Comparison of ENCODE assay signal across 9 mouse cellular contexts in the genomic region with DNA sequence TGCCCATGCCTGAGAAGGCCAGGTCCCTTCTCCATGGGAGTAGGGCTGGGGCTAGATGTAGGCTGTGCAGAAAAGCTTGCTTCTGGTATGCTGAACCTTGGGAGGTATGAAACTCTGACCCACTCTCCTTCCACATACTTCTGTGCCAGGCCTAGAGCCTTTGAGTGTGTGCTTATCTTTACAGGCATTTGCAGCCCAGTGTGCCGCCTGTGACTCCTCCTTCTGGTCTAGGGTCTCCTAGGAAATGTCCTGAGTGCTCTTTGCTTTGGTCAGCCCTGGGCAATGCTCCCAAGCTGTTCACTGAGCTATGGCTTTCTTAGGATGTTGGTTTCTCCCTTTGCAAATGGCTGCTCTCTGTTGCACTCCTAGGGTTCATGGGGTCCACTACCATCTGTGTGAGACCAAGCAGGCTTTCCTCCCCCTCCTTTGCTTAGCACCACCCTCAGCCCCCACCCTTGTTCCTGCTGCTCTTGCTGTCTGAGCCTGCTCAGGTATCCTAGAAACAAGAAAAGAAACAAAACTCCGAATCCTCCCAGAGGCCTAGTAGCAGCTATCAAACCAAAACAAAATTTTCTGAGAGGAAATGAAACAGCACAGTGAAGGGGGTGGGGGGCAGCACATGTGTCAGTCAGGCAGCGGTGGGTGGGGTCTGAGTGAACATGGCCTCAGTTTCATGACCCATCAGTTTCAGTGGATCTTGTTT. TPM values are rescaled to one million over a fixed set of nuclear protein-coding genes. Genes with fewer than 3 reads are reported as not detected.
DNase-seq lines count a peak whose midpoint lies in the region; ATAC-seq and TF ChIP-seq lines count a peak whose summit lies in the region.
"Had no signal": no experiment of that assay in that cellular context is flagged by ENCODE, and none has a peak within 500 bp of the region (broad histone marks: within the 10 kb centered on the region; RNA-seq: fewer than 3 reads in every experiment).

No protein-coding gene starts in this region.

- no peak overlapping the region for H3K4me3 ChIP-seq in kidney, adult 2 months (ENCODE audit: insufficient read depth, low read depth, low read length)
- H3K4me3 ChIP-seq in embryonic facial prominence, embryonic 13.5 days, result no peak overlapping the region
- H3K4me3 ChIP-seq: layer of hippocampus, adult 2 months had no signal

- H3K36me3 ChIP-seq in kidney, adult 2 months (ENCODE audit: control insufficient read depth, insufficient read depth, low read length), result no peaks in the 10 kb centered on the region
- peaks cover 24% of the 10 kb centered on the region for H3K36me3 ChIP-seq in embryonic facial prominence, embryonic 13.5 days

- H3K9me3 ChIP-seq in embryonic facial prominence, embryonic 13.5 days, result no peaks in the 10 kb centered on the region

- no peak overlapping the region for H3K9ac ChIP-seq in embryonic facial prominence, embryonic 13.5 days

- H3K4me2 ChIP-seq in embryonic facial prominence, embryonic 13.5 days, result no peak overlapping the region

- 61% methylated on average over 3 of the region's 3 CpGs for WGBS in kidney, adult 2 months
- 66% methylated on average over 3 of the region's 3 CpGs for WGBS in embryonic facial prominence, embryonic 13.5 days

- no peak for TF ChIP-seq POLR2A in kidney, adult 2 months (IDR thresholded peaks at IDR 0.05; ENCODE audit: low read depth, low read length)

- DNase-seq in kidney, adult 2 months, result peak; percentile 45
- DNase-seq in kidney, adult 9 months, result no peak
- peak; percentile 32 to 63 for DNase-seq in kidney, postnatal 25 days
- peak; percentile 53 for DNase-seq in lung, postnatal 14 days
- no peak for DNase-seq in cerebellum, postnatal 36 days
- DNase-seq in embryo, embryonic 9.5 days (ENCODE audit: extremely low spot score), result no peak

- H3K4me1 ChIP-seq in kidney, adult 2 months (ENCODE audit: control insufficient read depth, insufficient read depth, low read length), result peaks cover 18% of the 10 kb centered on the region
- peaks cover 26% of the 10 kb centered on the region for H3K4me1 ChIP-seq in embryonic facial prominence, embryonic 13.5 days

- H3K27me3 ChIP-seq in kidney, adult 2 months (replicated peaks; ENCODE audit: control insufficient read depth, insufficient read depth, low read length), result no peaks in the 10 kb centered on the region
- no peaks in the 10 kb centered on the region for H3K27me3 ChIP-seq in embryonic facial prominence, embryonic 13.5 days

- ATAC-seq in embryonic facial prominence, embryonic 13.5 days (ENCODE audit: insufficient number of reproducible peaks, insufficient read depth, low FRiP score, low TSS enrichment, low read depth), result 0 out of 2 replicates have a peak, but pooled peaks have one; percentile 59

- no peak for TF ChIP-seq CTCF in kidney, adult 2 months (conservative IDR thresholded peaks at IDR 0.05; ENCODE audit: insufficient read depth, insufficient read length, low read depth, low read length)

- no peak overlapping the region for H3K27ac ChIP-seq in kidney, adult 2 months (ENCODE audit: insufficient read depth, low read depth, low read length)
- H3K27ac ChIP-seq in embryonic facial prominence, embryonic 13.5 days, result no peak overlapping the region
- H3K27ac ChIP-seq: layer of hippocampus, adult 2 months; macrophage had no signal

RNA-seq across cellular contexts. Expression of gene Jmjd7, which starts 26.2 kb away (rescaled TPM):
- 8.9 and 9.0 TPM in 2 replicates for polyA plus RNA-seq in kidney, adult 2 months (2012; rRNA removed)
- polyA plus RNA-seq in embryonic facial prominence, embryonic 13.5 days (2015; fragmentation: Nextera tagmentation; extraction: Ambion mirVana), result 20.4 and 24.3 TPM in 2 replicates

RNA-seq across cellular contexts. Expression of gene Gm28042, which starts 26.3 kb away (rescaled TPM):
- 2.0 and 2.4 TPM in 2 replicates for polyA plus RNA-seq in kidney, adult 2 months (2012; rRNA removed)
- 5.2 and 5.4 TPM in 2 replicates for polyA plus RNA-seq in embryonic facial prominence, embryonic 13.5 days (2015; fragmentation: Nextera tagmentation; extraction: Ambion mirVana)
- polyA plus RNA-seq: macrophage had no signal

RNA-seq across cellular contexts. Expression of gene Mapkbp1, which starts 28.5 kb away (rescaled TPM):
- 9.0 and 11.5 TPM in 2 replicates for polyA plus RNA-seq in kidney, adult 2 months (2012; rRNA removed)
- 5.5 and 5.7 TPM in 2 replicates for polyA plus RNA-seq in embryonic facial prominence, embryonic 13.5 days (2015; fragmentation: Nextera tagmentation; extraction: Ambion mirVana)

RNA-seq across cellular contexts. Expression of gene Pla2g4b, which starts 32.2 kb away (rescaled TPM):
- 1.6 and 1.8 TPM in 2 replicates for polyA plus RNA-seq in kidney, adult 2 months (2012; rRNA removed)
- polyA plus RNA-seq in embryonic facial prominence, embryonic 13.5 days (2015; fragmentation: Nextera tagmentation; extraction: Ambion mirVana), result 1.8 and 2.6 TPM in 2 replicates

Comparison
In these comparisons a context has a peak if more than half of its experiments do, and no peak if none do; other contexts are left out.
1. DNase-seq: peak in kidney, adult 2 months (single experiment), kidney, postnatal 25 days (2 of 2) and lung, postnatal 14 days (single experiment); none in kidney, adult 9 months (single experiment), cerebellum, postnatal 36 days (0 of 2) and embryo, embryonic 9.5 days (single experiment).